Comparison of ENCODE assay signal across 13 mouse cellular contexts in the genomic region with DNA sequence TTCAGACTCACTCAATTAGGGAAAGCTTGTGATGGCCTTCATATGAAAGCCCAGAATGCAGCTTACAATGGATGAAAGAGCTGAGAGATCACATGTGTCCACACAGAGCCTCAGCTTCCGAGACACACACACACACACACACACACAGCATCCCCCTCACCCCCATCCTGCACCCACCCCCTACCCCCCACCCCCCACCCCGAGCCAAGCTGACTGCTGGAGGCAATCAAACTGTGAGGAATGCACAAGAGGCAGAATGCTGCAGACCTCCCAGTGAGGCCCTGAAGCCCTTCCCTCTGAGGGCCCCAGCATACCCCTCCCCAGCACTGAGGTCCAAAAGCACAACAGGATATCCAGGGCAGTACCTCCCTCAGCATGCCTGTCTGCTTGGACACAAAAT. TPM values are rescaled to one million over a fixed set of nuclear protein-coding genes. Genes with fewer than 3 reads are reported as not detected.
A peak's percentile ranks its signal among the peaks of the same experiment; 100 is the strongest.
DNase-seq lines count a peak whose midpoint lies in the region; ATAC-seq lines count a peak whose summit lies in the region.
"Had no signal": no experiment of that assay in that cellular context is flagged by ENCODE, and none has a peak within 500 bp of the region (broad histone marks: within the 10 kb centered on the region; RNA-seq: fewer than 3 reads in every experiment).

No protein-coding gene starts in this region.

- 19% methylated on average over 2 of the region's 2 CpGs for WGBS in kidney, embryonic 16.5 days
- whole genome bisulfite sequencing in liver, embryonic 12.5 days (ENCODE audit: insufficient replicate concordance): 39% methylated on average over 2 of the region's 2 CpGs

- no peaks in the 10 kb centered on the region for H3K9me3 ChIP-seq in kidney, embryonic 16.5 days (ENCODE audit: low read length)
- no peaks in the 10 kb centered on the region for H3K9me3 ChIP-seq in liver, embryonic 12.5 days (replicated peaks)
- H3K9me3 ChIP-seq: neural tube, embryonic 13.5 days had no signal

- peak overlapping the region; percentile 15; the same call in 1 of the 2 replicates for H3K27ac ChIP-seq in kidney, embryonic 16.5 days (ENCODE audit: low read length)
- H3K27ac ChIP-seq in liver, embryonic 12.5 days: peak overlapping the region; percentile 60
- H3K27ac ChIP-seq: neural tube, embryonic 13.5 days had no signal

- peaks cover 75% of the 10 kb centered on the region for H3K4me1 ChIP-seq in kidney, embryonic 16.5 days (ENCODE audit: insufficient read depth, low read length)
- peaks cover 91% of the 10 kb centered on the region for H3K4me1 ChIP-seq in liver, embryonic 12.5 days

- no peaks in the 10 kb centered on the region for H3K36me3 ChIP-seq in kidney, embryonic 16.5 days (ENCODE audit: insufficient read depth, low read length)
- H3K36me3 ChIP-seq in liver, embryonic 12.5 days: no peaks in the 10 kb centered on the region
- H3K36me3 ChIP-seq: neural tube, embryonic 13.5 days had no signal

- ATAC-seq in kidney, embryonic 16.5 days (ENCODE audit: low FRiP score, low TSS enrichment): peak; percentile 49
- ATAC-seq in liver, embryonic 12.5 days: no peak
- ATAC-seq: midbrain, embryonic 16.5 days had no signal

- no peak overlapping the region for H3K9ac ChIP-seq in kidney, embryonic 16.5 days (replicated peaks; ENCODE audit: low read length)
- no peak overlapping the region for H3K9ac ChIP-seq in liver, embryonic 12.5 days
- H3K9ac ChIP-seq: neural tube, embryonic 13.5 days had no signal

- no peak for DNase-seq in kidney, adult 11 months
- DNase-seq in retina, postnatal 1 day: peak; percentile 62
- no peak for DNase-seq in retina, embryonic 14.5 days (ENCODE audit: low spot score)
- no peak for DNase-seq in left cerebral cortex, postnatal 25 days (ENCODE audit: low spot score in 2 of 2)
- no peak for DNase-seq in embryo, embryonic 10.5 days (ENCODE audit: low spot score)
- DNase-seq: cerebellum, adult 11-12 months; lung, adult 2 months; right cerebral cortex, postnatal 14 days; thymus, postnatal 25 days had no signal

- no peak overlapping the region for H3K4me2 ChIP-seq in kidney, embryonic 16.5 days (replicated peaks; ENCODE audit: low read depth, low read length)
- no peak overlapping the region for H3K4me2 ChIP-seq in liver, embryonic 12.5 days
- H3K4me2 ChIP-seq: neural tube, embryonic 13.5 days had no signal

- intact Hi-C loops in left cerebral cortex, postnatal 25 days (cut with DNase I): no loop called here

- H3K4me3 ChIP-seq in kidney, embryonic 16.5 days (ENCODE audit: low read length): no peak overlapping the region
- no peak overlapping the region for H3K4me3 ChIP-seq in liver, embryonic 12.5 days
- H3K4me3 ChIP-seq: neural tube, embryonic 13.5 days had no signal

- H3K27me3 ChIP-seq in kidney, embryonic 16.5 days (ENCODE audit: insufficient read depth, low read length): no peaks in the 10 kb centered on the region
- H3K27me3 ChIP-seq in liver, embryonic 12.5 days (replicated peaks): peaks cover 10% of the 10 kb centered on the region; the same call in 1 of the 2 replicates
- H3K27me3 ChIP-seq: neural tube, embryonic 13.5 days had no signal

RNA-seq across cellular contexts. Expression of gene Irs2, which starts 33.6 kb away (rescaled TPM):
- polyA plus RNA-seq in kidney, embryonic 16.5 days (2015; fragmentation: Nextera tagmentation; extraction: Ambion mirVana): 4.1 and 4.8 TPM in 2 replicates
- 9.6 and 10.4 TPM in 2 replicates for polyA plus RNA-seq in liver, embryonic 12.5 days (2016; fragmentation: Nextera tagmentation; extraction: Ambion mirVana)
- total RNA-seq in left cerebral cortex, postnatal 25 days (2021): 10 to 100 TPM; 54.8 to 66.0 TPM
